Comparison of ENCODE assay signal across 19 mouse cellular contexts in the genomic region with DNA sequence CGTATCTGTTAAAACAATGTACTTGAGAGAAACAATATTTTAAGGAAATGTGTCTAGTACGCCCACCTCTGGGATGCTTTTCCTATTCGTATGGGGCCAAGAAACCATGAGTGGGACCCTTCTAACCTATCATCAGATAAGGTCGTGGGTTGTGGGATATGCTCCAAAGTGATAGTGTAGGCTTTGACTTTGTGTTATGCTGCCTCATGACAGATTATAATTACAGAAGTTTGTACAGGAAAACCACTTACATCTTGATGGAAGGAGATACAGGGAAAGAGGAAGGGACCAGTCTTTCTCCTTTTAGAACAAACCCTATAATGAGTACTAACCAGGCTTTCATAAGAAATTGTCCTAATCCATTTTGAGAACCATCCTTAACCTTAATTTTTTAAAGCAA.
"Had no signal": no experiment of that assay in that cellular context is flagged by ENCODE, and none has a peak within 500 bp of the region (broad histone marks: within the 10 kb centered on the region; RNA-seq: fewer than 3 reads in every experiment).

No protein-coding gene starts in this region.

- DNase-seq: cerebellum, adult 8-10 months; cerebellum, adult 9-10 months; cerebellum, adult 9-11 months; cerebellum, postnatal 10 days; cerebellum, postnatal 14 days; cerebellum, postnatal 25 days; cerebellum, postnatal 36 days; embryo, embryonic 11 days; forebrain, postnatal 0 days; gastrocnemius, adult 2 months; gastrocnemius, postnatal 10 days; gastrocnemius, postnatal 14 days; gastrocnemius, postnatal 25 days; gastrocnemius, postnatal 36 days; heart, adult 11 months; heart, adult 18-20 months; heart, adult 2 months had no signal

- ATAC-seq: forebrain, embryonic 14.5 days; forebrain, embryonic 15.5 days had no signal
